Mouse (Mus musculus) neural tube, embryonic 11.5 days (tissue): ENCODE measurements around the gene Slc5a11. TPM values are rescaled to one million over a fixed set of nuclear protein-coding genes. Genes with fewer than 3 reads are reported as not detected.

Experiments used
- ATAC-seq: fragments of 200-750 bp; cut with Nextera tagmentation; 2 replicates; pipeline ENCODE4 v1.8.0; 2017; ENCODE audit warnings: moderate number of reproducible peaks, mild to moderate bottlenecking, moderate TSS enrichment, moderate library complexity; ENCODE audit not compliant: insufficient read depth, low FRiP score, low TSS enrichment
- DNase-seq: peaks from one replicate; pipeline ENCODE4 v3.0.0-alpha.2; 2015; ENCODE audit warnings: low spot score
- H3K27ac ChIP-seq: fragments of 300-500 bp; sonication (generic); 2 replicates; pipeline ENCODE4 v1.5.1; 2014; ENCODE audit warnings: low read depth, mild to moderate bottlenecking, low read length
- H3K27me3 ChIP-seq: fragments of 300-500 bp; sonication (generic); 2 replicates; pipeline ENCODE4 v1.6.1; 2014; ENCODE audit warnings: mild to moderate bottlenecking, low read length, mixed read lengths; ENCODE audit not compliant: control insufficient read depth, insufficient read depth
- H3K36me3 ChIP-seq: fragments of 300-500 bp; sonication (generic); 2 replicates; pipeline ENCODE4 v1.6.1; 2014; ENCODE audit warnings: mild to moderate bottlenecking, low read length, moderate library complexity, mixed read lengths; ENCODE audit not compliant: control insufficient read depth, insufficient read depth
- H3K4me1 ChIP-seq: fragments of 300-500 bp; sonication (generic); 2 replicates; pipeline ENCODE4 v1.6.1; 2014; ENCODE audit warnings: low read length, mixed read lengths; ENCODE audit not compliant: control insufficient read depth, insufficient read depth
- H3K4me2 ChIP-seq: fragments of 300-500 bp; sonication (generic); 2 replicates; pipeline ENCODE4 v1.6.1; 2014; ENCODE audit warnings: low read depth, mild to moderate bottlenecking, moderate library complexity
- H3K4me3 ChIP-seq: fragments of 300-500 bp; sonication (generic); 2 replicates; pipeline ENCODE4 v1.5.1; 2014; ENCODE audit warnings: low read depth, low read length
- H3K9ac ChIP-seq: fragments of 300-500 bp; sonication (generic); 2 replicates; pipeline ENCODE4 v1.6.1; 2014; ENCODE audit warnings: mild to moderate bottlenecking, low read length
- H3K9me3 ChIP-seq: fragments of 300-500 bp; sonication (generic); 2 replicates; pipeline ENCODE4 v1.6.1; 2016; ENCODE audit warnings: low read length; ENCODE audit not compliant: control insufficient read depth
- WGBS: fragments of 180-500 bp; shearing (Covaris S2); extraction: QIAGEN DNeasy Blood & Tissue Kit; methylation state at CpG from one replicate; pipeline ENCODE4 v1.1.7; 2014; 5-methylcytosine and 5-hydroxymethylcytosine counted together
- polyA plus RNA-seq: library from polyadenylated mRNA; unstranded; fragments of >200 nt; fragmentation: Nextera tagmentation; extraction: Ambion mirVana; gene quantifications from 2 replicates; pipeline ENCODE4 v1.2.1, GENCODE M21; 2014

Gene Slc5a11
- polyA plus RNA-seq, 1 experiment from 2014 or later, result not detected

DNA sequence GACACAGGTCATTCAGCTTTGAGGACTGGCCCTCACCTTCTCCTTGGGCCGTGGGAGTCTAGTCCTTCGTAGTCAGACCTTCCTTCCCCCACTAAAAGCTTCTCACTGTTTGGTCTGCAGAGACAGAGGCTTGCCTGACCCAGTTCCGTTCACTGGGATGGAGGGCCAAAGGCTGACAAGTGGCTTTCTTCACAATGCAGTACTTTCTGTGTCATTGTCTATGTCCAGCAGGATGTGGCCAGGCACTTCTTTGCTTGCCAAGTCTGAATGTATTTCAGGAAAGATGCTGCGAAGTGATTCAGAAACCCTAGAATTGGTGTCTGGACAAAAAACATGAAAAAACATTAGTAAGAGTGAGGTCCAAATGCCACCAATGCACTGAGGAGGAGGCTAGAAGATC is 65.2 kb downstream of the Slc5a11 start:
- no peak overlapping the region for H3K4me3 ChIP-seq
- no peak for ATAC-seq
- 93% methylated on average over 4 of the region's 4 CpGs for WGBS
- H3K9me3 ChIP-seq, result no peaks in the 10 kb centered on the region
- DNase-seq, result no peak
- H3K4me1 ChIP-seq, result no peaks in the 10 kb centered on the region
- H3K36me3 ChIP-seq, result peaks cover 3% of the 10 kb centered on the region; the same call in 1 of the 2 replicates
- H3K27me3 ChIP-seq, result no peaks in the 10 kb centered on the region
- no peak overlapping the region for H3K9ac ChIP-seq
- H3K27ac ChIP-seq, result no peak overlapping the region
- no peak overlapping the region for H3K4me2 ChIP-seq

DNA sequence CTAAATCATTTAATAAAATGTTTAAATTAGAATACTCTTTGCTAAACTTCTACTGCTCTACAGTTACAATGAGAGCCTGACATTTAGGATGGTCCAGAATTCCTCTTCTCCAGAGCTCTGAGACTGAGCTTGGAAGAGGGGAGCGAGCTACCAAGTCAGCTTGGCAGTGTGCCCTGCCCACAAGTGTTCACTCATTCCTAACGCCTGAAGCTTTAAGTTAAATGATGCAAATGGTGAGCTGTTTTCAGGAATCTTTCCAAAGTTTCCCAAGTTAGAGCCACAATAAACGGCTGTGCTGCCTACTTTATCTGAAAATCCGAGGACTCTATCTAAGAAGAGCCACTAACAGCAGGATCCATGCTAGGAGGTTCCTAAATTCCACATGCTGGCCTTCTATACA is 69.2 kb downstream of the Slc5a11 start:
- WGBS, result 89% methylated on average over 4 of the region's 4 CpGs
- no peak for ATAC-seq
- no peak overlapping the region for H3K4me3 ChIP-seq
- H3K27me3 ChIP-seq, result no peaks in the 10 kb centered on the region
- H3K4me1 ChIP-seq, result no peaks in the 10 kb centered on the region
- no peak for DNase-seq
- H3K36me3 ChIP-seq, result peaks cover 8% of the 10 kb centered on the region; the same call in 1 of the 2 replicates
- H3K9ac ChIP-seq, result no peak overlapping the region
- H3K4me2 ChIP-seq, result no peak overlapping the region
- no peak overlapping the region for H3K27ac ChIP-seq
- H3K9me3 ChIP-seq, result no peaks in the 10 kb centered on the region

DNA sequence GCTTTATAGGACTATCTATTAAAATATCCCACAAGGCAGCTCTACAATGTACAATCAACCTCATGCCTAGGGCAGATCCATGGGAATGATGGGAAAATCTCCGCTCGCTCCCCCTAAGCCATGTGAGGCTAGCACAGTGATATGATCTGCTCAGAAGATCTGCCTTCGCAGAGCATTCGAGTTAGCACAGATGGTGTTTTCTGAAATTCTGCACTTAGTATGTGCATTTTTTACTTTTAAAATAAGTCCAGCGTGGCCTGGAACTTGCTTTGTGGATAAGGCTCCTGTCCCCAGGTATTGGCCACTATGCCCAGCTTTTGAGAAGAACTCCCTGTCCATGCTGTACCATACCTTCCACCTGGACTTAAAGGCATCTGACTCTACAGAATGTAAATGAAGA is 71.3 kb downstream of the Slc5a11 start:
- no peak overlapping the region for H3K9ac ChIP-seq
- no peak for DNase-seq
- peaks cover 9% of the 10 kb centered on the region for H3K36me3 ChIP-seq
- H3K27me3 ChIP-seq, result no peaks in the 10 kb centered on the region
- WGBS, result 96% methylated on average over 5 of the region's 5 CpGs
- no peak for ATAC-seq
- no peak overlapping the region for H3K4me3 ChIP-seq
- H3K27ac ChIP-seq, result no peak overlapping the region
- no peaks in the 10 kb centered on the region for H3K9me3 ChIP-seq
- no peak overlapping the region for H3K4me2 ChIP-seq
- H3K4me1 ChIP-seq, result no peaks in the 10 kb centered on the region

DNA sequence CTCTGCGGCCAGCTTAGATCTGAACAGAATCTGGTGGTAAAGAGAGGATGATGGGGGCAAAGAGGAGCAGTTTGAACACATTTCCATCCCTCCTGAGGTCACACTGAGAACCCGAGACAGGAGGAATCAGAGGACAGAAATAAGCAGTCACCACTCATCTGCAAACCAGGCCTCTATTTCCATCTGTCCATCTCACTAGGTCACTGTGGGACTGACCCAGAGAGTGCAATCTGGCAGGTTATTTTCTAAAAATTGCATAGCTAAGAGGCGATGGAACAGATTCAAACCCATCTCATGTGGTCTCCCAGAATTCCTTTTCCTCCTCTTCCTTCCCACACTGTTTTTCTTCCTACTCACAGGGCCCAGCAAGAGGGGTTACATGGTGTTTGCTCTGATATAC is 73.3 kb downstream of the Slc5a11 start:
- no peak for DNase-seq
- H3K9me3 ChIP-seq, result no peaks in the 10 kb centered on the region
- H3K4me3 ChIP-seq, result no peak overlapping the region
- H3K4me2 ChIP-seq, result no peak overlapping the region
- H3K4me1 ChIP-seq, result no peaks in the 10 kb centered on the region
- no peak overlapping the region for H3K9ac ChIP-seq
- H3K36me3 ChIP-seq, result peaks cover 11% of the 10 kb centered on the region
- no peak overlapping the region for H3K27ac ChIP-seq
- no peak for ATAC-seq
- H3K27me3 ChIP-seq, result no peaks in the 10 kb centered on the region
- 95% methylated on average over 3 of the region's 3 CpGs for WGBS

DNA sequence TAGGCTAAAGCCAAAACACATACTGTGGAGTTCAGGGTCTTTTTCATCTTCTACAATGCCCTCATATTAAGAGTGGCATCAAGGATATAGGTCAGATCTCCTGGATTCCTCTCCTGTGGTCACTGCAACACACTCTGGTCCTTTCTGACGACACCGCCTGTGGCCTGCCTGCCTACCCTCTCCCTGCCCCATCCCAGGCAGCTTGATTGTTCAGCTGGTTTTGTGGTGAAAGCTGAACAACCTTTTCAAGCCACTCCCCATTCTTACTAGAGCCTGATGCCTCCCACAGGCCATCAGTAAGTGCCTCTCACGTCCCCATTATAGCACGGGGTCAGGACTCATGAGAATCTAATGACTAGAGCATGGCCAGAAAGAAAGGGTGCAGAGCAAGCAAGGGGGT is 74.6 kb downstream of the Slc5a11 start:
- H3K4me1 ChIP-seq, result no peaks in the 10 kb centered on the region
- H3K4me3 ChIP-seq, result no peak overlapping the region
- DNase-seq (no peak), ATAC-seq (no peak)
- no peak overlapping the region for H3K27ac ChIP-seq
- whole genome bisulfite sequencing, result 84% methylated on average over 4 of the region's 4 CpGs
- no peak overlapping the region for H3K4me2 ChIP-seq
- H3K27me3 ChIP-seq, result no peaks in the 10 kb centered on the region
- H3K9me3 ChIP-seq, result no peaks in the 10 kb centered on the region
- H3K36me3 ChIP-seq, result peaks cover 13% of the 10 kb centered on the region
- no peak overlapping the region for H3K9ac ChIP-seq

DNA sequence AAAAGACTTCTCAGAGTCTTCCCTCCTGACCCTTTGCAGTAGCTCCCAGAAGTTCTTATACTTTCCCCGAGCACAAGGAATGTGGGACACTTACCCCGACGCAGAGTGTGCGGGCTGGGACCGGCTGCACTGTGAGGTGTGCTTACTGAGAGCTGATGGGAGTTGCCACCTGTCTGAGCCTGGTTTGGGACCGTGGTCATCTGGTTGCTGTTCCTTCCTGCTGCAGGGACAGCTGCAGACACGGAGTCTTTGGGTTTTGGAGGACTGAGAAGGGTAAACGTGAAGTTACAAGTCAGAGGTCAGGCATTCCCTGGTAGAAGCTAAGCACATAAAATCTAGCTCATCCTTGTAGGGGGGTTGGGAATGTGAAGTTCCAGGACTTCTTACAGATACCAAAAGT is 77.4 kb downstream of the Slc5a11 start:
- Histone ChIP-seq H3K4me2 (no peak overlapping the region), H3K9me3 (no peaks in the 10 kb centered on the region), H3K27ac (no peak overlapping the region), H3K4me3 (no peak overlapping the region), H3K36me3 (peaks cover 16% of the 10 kb centered on the region), H3K4me1 (no peaks in the 10 kb centered on the region), H3K27me3 (no peaks in the 10 kb centered on the region), H3K9ac (no peak overlapping the region)
- WGBS, result 91% methylated on average over 8 of the region's 8 CpGs
- DNase-seq (no peak), ATAC-seq (no peak)

DNA sequence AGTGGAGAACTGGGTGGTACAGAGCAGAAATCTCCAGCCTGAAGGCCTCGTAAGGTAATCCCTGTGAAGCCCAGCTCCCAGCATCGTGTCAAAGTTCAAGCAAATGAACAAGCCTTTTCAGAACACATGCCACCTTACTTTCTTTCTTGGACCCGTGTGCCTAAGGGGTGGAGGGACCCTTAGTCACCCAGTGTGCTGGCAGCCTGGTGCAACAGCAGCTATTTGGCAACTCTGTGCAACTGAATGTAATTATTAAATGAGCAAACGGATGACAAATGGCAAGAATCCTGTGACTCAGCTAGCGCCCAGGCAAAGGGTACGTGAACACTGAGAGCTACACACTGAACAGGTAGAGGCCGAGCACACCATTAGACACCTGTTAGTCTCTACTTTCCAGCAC is 79.3 kb downstream of the Slc5a11 start:
- DNase-seq, result no peak
- 91% methylated on average over 7 of the region's 7 CpGs for WGBS
- H3K36me3 ChIP-seq, result peaks cover 16% of the 10 kb centered on the region
- H3K4me2 ChIP-seq, result no peak overlapping the region
- H3K4me3 ChIP-seq, result no peak overlapping the region
- no peaks in the 10 kb centered on the region for H3K9me3 ChIP-seq
- no peaks in the 10 kb centered on the region for H3K4me1 ChIP-seq
- ATAC-seq, result no peak
- H3K27ac ChIP-seq, result no peak overlapping the region
- no peaks in the 10 kb centered on the region for H3K27me3 ChIP-seq
- no peak overlapping the region for H3K9ac ChIP-seq

DNA sequence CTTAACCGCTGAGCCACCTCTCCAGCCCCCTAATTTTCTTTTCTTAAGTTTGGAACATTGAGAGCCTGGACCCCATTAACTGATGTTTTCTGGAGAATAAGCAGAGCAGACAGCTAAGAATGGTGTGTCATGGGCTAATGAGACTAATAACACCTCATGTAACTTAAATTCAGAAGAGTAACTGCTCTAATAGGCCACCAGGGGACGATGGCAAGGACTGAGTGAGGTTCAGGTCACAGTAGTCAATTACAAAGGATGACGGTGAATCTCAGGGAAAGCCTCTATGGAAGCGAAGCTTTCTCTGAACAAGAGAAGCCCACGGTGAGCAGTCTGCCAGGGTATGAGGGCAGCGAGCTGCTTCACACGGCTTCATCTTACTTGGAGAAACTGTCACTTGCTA is 80.8 kb downstream of the Slc5a11 start:
- no peak overlapping the region for H3K9ac ChIP-seq
- H3K4me2 ChIP-seq, result no peak overlapping the region
- H3K4me1 ChIP-seq, result no peaks in the 10 kb centered on the region
- H3K4me3 ChIP-seq, result no peak overlapping the region
- no peaks in the 10 kb centered on the region for H3K27me3 ChIP-seq
- no peak overlapping the region for H3K27ac ChIP-seq
- WGBS, result 86% methylated on average over 7 of the region's 7 CpGs
- ATAC-seq, result no peak
- DNase-seq, result no peak
- H3K36me3 ChIP-seq, result peaks cover 14% of the 10 kb centered on the region
- H3K9me3 ChIP-seq, result no peaks in the 10 kb centered on the region

DNA sequence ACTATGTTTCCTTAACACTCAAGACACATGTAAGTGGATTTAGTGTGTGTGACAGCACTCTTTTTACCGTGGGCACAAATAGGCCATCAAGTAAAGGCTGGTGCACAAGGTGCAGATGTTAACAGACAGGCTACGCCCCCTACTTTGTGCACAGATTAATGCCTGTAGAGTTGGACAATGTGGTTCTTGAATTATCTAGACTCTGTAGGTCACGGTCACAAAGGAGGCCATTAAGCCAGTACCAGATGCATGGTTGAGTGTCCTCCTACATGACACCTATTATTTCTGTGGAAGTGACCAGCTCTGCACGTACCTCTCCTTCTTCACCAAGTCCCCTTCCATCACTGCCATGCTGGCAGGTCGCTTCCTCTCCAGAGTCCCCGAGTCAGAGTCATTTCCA is 81.5 kb downstream of the Slc5a11 start:
- Histone ChIP-seq H3K9ac (no peak overlapping the region), H3K36me3 (peaks cover 12% of the 10 kb centered on the region), H3K9me3 (no peaks in the 10 kb centered on the region), H3K27me3 (no peaks in the 10 kb centered on the region), H3K27ac (no peak overlapping the region), H3K4me2 (no peak overlapping the region), H3K4me3 (no peak overlapping the region), H3K4me1 (no peaks in the 10 kb centered on the region)
- DNase-seq (no peak), ATAC-seq (no peak)
- 75% methylated on average over 6 of the region's 6 CpGs for WGBS
